Mouse (Mus musculus) C2C12 (cell line): Measurements from ENCODE around the gene C3ar1. TPM values are rescaled to one million over a fixed set of nuclear protein-coding genes. Genes with fewer than 3 reads are reported as not detected.

Source experiments
- H3K27me3 ChIP-seq: one replicate; pipeline ENCODE4 v1.6.1; 2011; ENCODE audit not compliant: control insufficient read depth, insufficient read depth, insufficient read length
- H3K36me3 ChIP-seq: one replicate; pipeline ENCODE4 v1.6.1; 2011; ENCODE audit not compliant: control insufficient read depth, insufficient read depth
- H3K4me3 ChIP-seq: one replicate; pipeline ENCODE4 v1.5.1; 2011; ENCODE audit warnings: mild to moderate bottlenecking, control low read depth; ENCODE audit not compliant: poor library complexity, insufficient read depth, severe bottlenecking
- H3K79me2 ChIP-seq: one replicate; pipeline ENCODE4 v1.6.1; 2011; ENCODE audit not compliant: control insufficient read depth, insufficient read depth
- H3K79me3 ChIP-seq: one replicate; pipeline ENCODE4 v1.6.1; 2011; ENCODE audit warnings: low read depth, control low read depth
- H3ac ChIP-seq: one replicate; pipeline ENCODE3; 2011; ENCODE audit warnings: low read depth; ENCODE audit not compliant: control insufficient read depth, insufficient read length
- CEBPB ChIP-seq: IDR thresholded peaks from one replicate; pipeline ENCODE4 v1.6.1; 2011; ENCODE audit warnings: low read depth, mild to moderate bottlenecking, control low read depth, moderate library complexity
- CTCF ChIP-seq: IDR thresholded peaks from one replicate; pipeline ENCODE4 v1.5.1; 2011; ENCODE audit not compliant: control insufficient read depth, insufficient read depth, insufficient read length
- FOSL1 ChIP-seq: IDR thresholded peaks from one replicate; pipeline ENCODE4 v1.8.0; 2011; ENCODE audit warnings: mild to moderate bottlenecking, low read length; ENCODE audit not compliant: poor library complexity, insufficient read depth, severe bottlenecking
- MAX ChIP-seq: IDR thresholded peaks from one replicate; pipeline ENCODE4 v1.6.1; 2011; ENCODE audit warnings: mild to moderate bottlenecking, control low read depth
- MYOD1 ChIP-seq: IDR thresholded peaks from one replicate; pipeline ENCODE4 v1.6.1; 2011; ENCODE audit warnings: low read depth; ENCODE audit not compliant: control insufficient read depth, insufficient read length
- MYOG ChIP-seq: IDR thresholded peaks from one replicate; pipeline ENCODE4 v1.6.1; 2011; ENCODE audit not compliant: control insufficient read depth, insufficient read length; ENCODE audit errors: extremely low read depth
- USF1 ChIP-seq: IDR thresholded peaks from one replicate; pipeline ENCODE4 v1.6.1; 2011; ENCODE audit warnings: low read depth, mild to moderate bottlenecking, control low read depth, moderate library complexity
- polyA plus RNA-seq: library from polyadenylated mRNA; unstranded; fragments of >200 nt; fragmentation: generic; extraction: Trizol; gene quantifications from one replicate; pipeline ENCODE4 v1.2.1, GENCODE M21; 2012; ENCODE audit warnings: missing spikeins

The C3ar1 gene
- polyA plus RNA-seq, 1 experiment, result 0.91 TPM

DNA sequence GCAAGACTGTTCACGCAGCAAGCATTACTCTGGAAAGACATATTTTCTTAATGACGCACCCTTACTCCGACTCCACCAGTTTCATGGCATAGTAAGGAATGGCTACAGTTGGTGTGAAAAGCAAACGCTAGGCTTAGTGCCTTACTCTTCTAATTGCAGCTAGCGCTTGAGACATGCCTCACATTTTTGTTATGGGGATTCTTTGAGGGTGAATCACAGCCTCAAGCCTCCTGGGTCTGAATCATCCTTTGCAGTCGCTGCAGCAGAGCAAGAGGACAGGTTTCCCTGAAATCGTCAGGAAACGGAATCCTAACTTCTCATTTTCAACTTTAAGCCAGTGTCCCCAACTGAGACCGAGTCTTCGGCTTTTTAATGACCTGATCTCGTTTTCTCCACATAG lies 13.9 kb upstream of the C3ar1 start:
- H3ac ChIP-seq, result no peak overlapping the region
- no peaks in the 10 kb centered on the region for H3K27me3 ChIP-seq
- no peak overlapping the region for H3K4me3 ChIP-seq
- peak; percentile 66 for TF ChIP-seq MAX
- TF ChIP-seq CEBPB, result peak; percentile 50
- TF ChIP-seq MYOG, result no peak
- no peak for TF ChIP-seq USF1
- peak; percentile 42 for TF ChIP-seq MYOD1
- no peak for TF ChIP-seq CTCF
- TF ChIP-seq FOSL1, result peak; percentile 92
- peaks cover 2% of the 10 kb centered on the region for H3K79me3 ChIP-seq
- H3K36me3 ChIP-seq, result no peaks in the 10 kb centered on the region
- H3K79me2 ChIP-seq, result peaks cover 5% of the 10 kb centered on the region

- no peaks in the 10 kb centered on the region for H3K79me2 ChIP-seq
- no peak overlapping the region for H3ac ChIP-seq
- H3K4me3 ChIP-seq, result no peak overlapping the region
- H3K27me3 ChIP-seq, result no peaks in the 10 kb centered on the region
- H3K79me3 ChIP-seq, result no peaks in the 10 kb centered on the region
- TF ChIP-seq CTCF (peak; percentile 8), CEBPB (no peak)
- H3K36me3 ChIP-seq, result no peaks in the 10 kb centered on the region
These were observed 12.0 kb upstream of the C3ar1 start for GRCm38 (mm10) chr6:122867914-122868313.

DNA sequence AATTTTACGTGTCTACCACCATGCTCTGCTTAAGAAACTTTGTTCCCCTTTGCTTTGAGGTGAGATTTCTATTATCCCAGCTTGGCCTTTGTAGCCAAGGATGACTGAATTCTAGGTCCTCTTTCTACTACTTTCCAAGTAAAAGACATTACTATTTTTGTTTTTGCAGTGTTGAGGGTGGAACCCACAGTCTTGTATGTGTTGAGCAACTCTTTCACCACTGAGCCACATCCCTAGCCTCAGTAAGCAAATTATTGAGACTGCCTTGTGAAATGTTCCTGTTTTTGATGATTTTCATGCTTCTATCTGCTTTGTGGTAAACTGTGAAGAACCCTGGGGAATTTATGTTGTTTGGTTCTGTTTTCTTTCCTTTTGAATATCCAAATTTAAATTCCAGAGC lies 6.9 kb upstream of the C3ar1 start:
- Histone ChIP-seq H3K36me3 (no peaks in the 10 kb centered on the region), H3K27me3 (no peaks in the 10 kb centered on the region), H3K79me3 (no peaks in the 10 kb centered on the region), H3K4me3 (no peak overlapping the region), H3K79me2 (no peaks in the 10 kb centered on the region), H3ac (no peak overlapping the region)
- no peak for TF ChIP-seq FOSL1
- TF ChIP-seq MYOG, result no peak
- TF ChIP-seq MYOD1, result no peak
- no peak for TF ChIP-seq MAX
- no peak for TF ChIP-seq CEBPB
- no peak for TF ChIP-seq CTCF
- TF ChIP-seq USF1, result no peak

GRCm38 (mm10) chr6:122862434-122862833 lies 6.5 kb upstream of the C3ar1 start:
- H3ac ChIP-seq, result no peak overlapping the region
- H3K4me3 ChIP-seq, result no peak overlapping the region
- no peak for TF ChIP-seq CTCF
- TF ChIP-seq USF1, result no peak
- TF ChIP-seq FOSL1, result no peak
- no peak for TF ChIP-seq MAX
- no peak for TF ChIP-seq CEBPB
- H3K79me3 ChIP-seq, result no peaks in the 10 kb centered on the region
- H3K27me3 ChIP-seq, result no peaks in the 10 kb centered on the region
- no peaks in the 10 kb centered on the region for H3K79me2 ChIP-seq
- H3K36me3 ChIP-seq, result no peaks in the 10 kb centered on the region

GRCm38 (mm10) chr6:122854552-122854951 lies 1.4 kb downstream of the C3ar1 start:
- Histone ChIP-seq H3K36me3 (no peaks in the 10 kb centered on the region), H3ac (no peak overlapping the region), H3K4me3 (no peak overlapping the region), H3K27me3 (no peaks in the 10 kb centered on the region), H3K79me2 (no peaks in the 10 kb centered on the region), H3K79me3 (no peaks in the 10 kb centered on the region)
- TF ChIP-seq CTCF, result no peak
- TF ChIP-seq CEBPB, result no peak
- no peak for TF ChIP-seq MYOD1
- TF ChIP-seq USF1, result peak; percentile 74
- TF ChIP-seq MYOG, result no peak
- no peak for TF ChIP-seq FOSL1

GRCm38 (mm10) chr6:122852696-122853095 lies 3.3 kb downstream of the C3ar1 start:
- H3K79me3 ChIP-seq, result no peaks in the 10 kb centered on the region
- TF ChIP-seq MYOD1 (no peak), CTCF (no peak), FOSL1 (no peak), MYOG (no peak), MAX (no peak), CEBPB (no peak), USF1 (no peak)
- H3K4me3 ChIP-seq, result no peak overlapping the region
- H3K36me3 ChIP-seq, result no peaks in the 10 kb centered on the region
- H3K27me3 ChIP-seq, result no peaks in the 10 kb centered on the region
- H3ac ChIP-seq, result no peak overlapping the region
- no peaks in the 10 kb centered on the region for H3K79me2 ChIP-seq
